Mouse (Mus musculus): ENCODE measurements around the gene Tbc1d30.

Tbc1d30 gene

DNA sequence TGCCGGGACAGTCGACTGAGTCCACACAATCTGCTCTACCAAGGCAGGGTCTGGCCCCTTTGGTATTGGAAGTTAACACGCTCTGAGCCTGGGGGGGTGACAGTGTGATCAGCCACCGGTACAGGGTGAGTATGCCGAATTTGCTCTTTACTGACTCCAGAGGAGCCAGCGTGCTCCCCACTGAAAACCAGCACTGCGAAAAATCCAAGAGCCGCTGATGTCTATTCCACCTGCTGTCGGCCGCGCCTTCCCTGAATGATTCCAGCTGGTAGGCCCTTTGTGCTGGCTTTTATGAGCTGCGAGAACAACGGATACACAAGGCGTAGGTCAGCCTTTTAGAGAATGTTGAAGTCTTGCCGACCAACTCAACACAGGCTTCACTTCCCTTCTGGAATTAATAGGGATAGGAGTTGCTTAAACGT lies 123.1 kb downstream of the Tbc1d30 start:
- DNase-seq (ENCODE audit: low read depth, low spot score) = peak; percentile 90

GRCm38 (mm10) chr10:121227403-121227802 lies 123.7 kb downstream of the Tbc1d30 start:
- no peak for DNase-seq (ENCODE audit: low read depth, low spot score)

DNA sequence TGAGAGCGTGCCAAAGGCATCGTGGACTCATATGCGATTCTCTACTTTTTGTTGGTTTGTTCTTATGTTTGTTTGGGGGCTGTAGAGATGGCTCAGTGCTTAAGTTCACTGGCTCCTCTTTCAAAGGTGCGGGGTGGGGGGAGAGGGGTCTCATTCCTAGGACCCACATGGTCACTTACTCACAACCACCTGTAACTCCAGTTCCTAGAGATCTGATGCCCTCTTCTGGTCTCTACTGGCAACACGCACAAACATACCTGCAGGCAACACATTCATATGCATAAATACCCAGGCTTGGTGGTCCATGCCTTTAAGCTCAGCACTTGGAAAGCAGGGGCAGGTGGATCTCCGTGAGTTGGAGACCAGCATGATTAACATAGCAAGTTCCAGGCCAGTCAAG lies 125.4 kb downstream of the Tbc1d30 start:
- no peak for DNase-seq (ENCODE audit: low read depth, low spot score)

DNA sequence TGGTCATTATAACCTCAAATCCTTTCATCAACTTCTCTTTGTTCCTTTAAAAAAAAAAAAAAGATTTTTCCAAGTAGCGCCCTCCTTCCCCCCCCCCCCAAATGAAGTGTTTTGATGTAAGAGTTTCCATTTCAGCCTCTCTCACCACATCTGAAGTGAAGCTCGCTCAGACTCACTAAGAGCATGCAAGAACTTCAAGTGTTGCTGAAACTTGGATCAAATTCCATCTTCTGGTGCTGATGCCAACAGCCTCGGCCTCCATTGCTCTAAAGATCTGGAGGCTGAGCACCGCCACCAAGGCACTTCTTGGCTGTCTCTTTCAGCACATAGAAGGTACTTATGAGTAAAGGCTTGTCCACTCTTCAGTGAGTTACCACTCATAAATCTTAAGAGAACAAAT lies 128.2 kb downstream of the Tbc1d30 start:
- DNase-seq (ENCODE audit: low read depth, low spot score) = no peak

- no peak for DNase-seq (ENCODE audit: low read depth, low spot score)
Observed at GRCm38 (mm10) chr10:121218616-121219015, 132.5 kb downstream of the Tbc1d30 start.

- no peak for DNase-seq (ENCODE audit: low read depth, low spot score)
Observed at GRCm38 (mm10) chr10:121216804-121217203, 134.3 kb downstream of the Tbc1d30 start.

Measured in forelimb bud, embryonic 11.5 days (tissue).